Mouse (Mus musculus) heart, adult 2 months (tissue): ENCODE data around the gene Thsd4.

ENCODE experiments used
- CTCF ChIP-seq: fragments of 200-600 bp; IDR thresholded peaks from 2 replicates; pipeline ENCODE4 v1.8.1; 2022; ENCODE audit warnings: antibody characterized with exemption, mild to moderate bottlenecking, moderate library complexity
- POLR2A ChIP-seq: fragments of 200-500 bp; IDR thresholded peaks from 2 replicates; pipeline ENCODE4 v1.6.1; 2011; ENCODE audit warnings: mild to moderate bottlenecking, low read depth, low read length, control low read depth; ENCODE audit not compliant: insufficient read depth

GRCm38 (mm10) chr9:60200436-60200835 is 321.4 kb downstream of the Thsd4 start:
- TF ChIP-seq CTCF (no peak), POLR2A (no peak)
